Comparison of ENCODE assay signal across 8 mouse cellular contexts in the genomic region with DNA sequence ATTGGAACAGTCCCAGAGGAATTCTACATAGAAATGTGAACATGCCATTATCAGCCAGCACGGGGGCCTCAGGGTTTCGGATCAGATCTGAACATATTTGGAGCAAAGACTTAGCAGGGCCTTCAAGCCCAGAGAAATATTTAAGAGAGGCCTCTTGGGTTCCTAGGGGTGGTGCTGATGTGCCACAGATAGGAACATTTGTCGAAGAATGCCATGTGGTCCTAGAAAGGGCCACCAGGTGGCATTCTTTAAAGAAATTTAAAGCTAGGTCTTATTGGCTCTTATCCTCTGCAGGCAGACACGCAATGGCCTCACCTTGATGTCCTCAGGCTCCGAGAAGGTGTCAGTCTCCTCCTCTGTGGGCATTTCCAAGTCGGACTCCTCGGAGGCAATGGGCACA. TPM values are rescaled to one million over a fixed set of nuclear protein-coding genes. Genes with fewer than 3 reads are reported as not detected.
A peak's percentile ranks its signal among the peaks of the same experiment; 100 is the strongest.
DNase-seq lines count a peak whose midpoint lies in the region; TF ChIP-seq lines count a peak whose summit lies in the region.

No protein-coding gene starts in this region.

- no peak overlapping the region for H3K27ac ChIP-seq in cortical plate, adult 2 months (ENCODE audit: insufficient read depth, low read length)

- H3K4me1 ChIP-seq in cortical plate, adult 2 months (ENCODE audit: control insufficient read depth, insufficient read depth, low read length) = no peaks in the 10 kb centered on the region

- H3K4me3 ChIP-seq in cortical plate, adult 2 months (ENCODE audit: insufficient read depth, low read length) = no peak overlapping the region

- no peak for TF ChIP-seq POLR2A in cortical plate, adult 2 months (IDR thresholded peaks at IDR 0.05; ENCODE audit: extremely low read depth, insufficient read depth, low read length)

- TF ChIP-seq CTCF in cortical plate, adult 2 months (IDR thresholded peaks at IDR 0.05; ENCODE audit: extremely low read depth, insufficient read depth, low read length) = peak; percentile 63

- DNase-seq in embryo, embryonic 10 days (ENCODE audit: low spot score) = peak; percentile 34
- no peak for DNase-seq in embryo, embryonic 9.5 days (ENCODE audit: extremely low spot score)
- peak; percentile 4 for DNase-seq in right cerebral cortex, adult 18-20 months
- no peak for DNase-seq in right cerebral cortex, postnatal 25 days
- peak; percentile 35 to 59 for DNase-seq in layer of hippocampus, postnatal 10 days (ENCODE audit: low spot score in 2 of 2)
- DNase-seq in right cerebral cortex, postnatal 10 days (ENCODE audit: low spot score in 2 of 2) = peak; percentile 59 to 62
- no peak for DNase-seq in ovary, postnatal 36 days (ENCODE audit: low spot score)

RNA-seq across cellular contexts. Expression of gene Cd79b, which starts 15.1 kb away (rescaled TPM):
- 0.44 and 0.87 TPM in 2 replicates for polyA plus RNA-seq in cortical plate, adult 2 months (2012; rRNA removed)
- total RNA-seq in layer of hippocampus, postnatal 10 days (2021) = under 1 TPM; 0.38 to 0.59 TPM

RNA-seq across cellular contexts. Expression of gene Scn4a, which starts 23.4 kb away (rescaled TPM):
- polyA plus RNA-seq in cortical plate, adult 2 months (2012; rRNA removed) = 0.02 and 0.04 TPM in 2 replicates
- total RNA-seq in layer of hippocampus, postnatal 10 days (2021) = under 1 TPM in 1 of 2 experiments, not detected in 1; 0.38 TPM

RNA-seq across cellular contexts. Expression of gene Gh, which starts 28.0 kb away (rescaled TPM):
- polyA plus RNA-seq in cortical plate, adult 2 months (2012; rRNA removed) = not detected in 2 replicates
- not detected for total RNA-seq in layer of hippocampus, postnatal 10 days (2021)

RNA-seq across cellular contexts. Expression of gene Prr29, which starts 35.6 kb away (rescaled TPM):
- 0.28 and 0.88 TPM in 2 replicates for polyA plus RNA-seq in cortical plate, adult 2 months (2012; rRNA removed)
- under 1 TPM in 1 of 2 experiments, not detected in 1; 0.91 TPM for total RNA-seq in layer of hippocampus, postnatal 10 days (2021)

RNA-seq across cellular contexts. Expression of gene Tcam1, which starts 53.2 kb away (rescaled TPM):
- 0.11 and 0.13 TPM in 2 replicates for polyA plus RNA-seq in cortical plate, adult 2 months (2012; rRNA removed)
- under 1 TPM; 0.16 to 0.20 TPM for total RNA-seq in layer of hippocampus, postnatal 10 days (2021)

Comparison
In these comparisons a context has a peak if more than half of its experiments do, and no peak if none do; other contexts are left out.
1. DNase-seq: peak in embryo, embryonic 10 days (single experiment), right cerebral cortex, adult 18-20 months (single experiment), layer of hippocampus, postnatal 10 days (2 of 2) and right cerebral cortex, postnatal 10 days (2 of 2); none in embryo, embryonic 9.5 days (single experiment), right cerebral cortex, postnatal 25 days (single experiment) and ovary, postnatal 36 days (single experiment).